Mouse (Mus musculus) heart, postnatal 4 days (tissue): ENCODE results near the gene Spg7. TPM values are rescaled to one million over a fixed set of nuclear protein-coding genes. Genes with fewer than 3 reads are reported as not detected.
"Not testable (repeated sequence)": the region's sequence is repeated elsewhere in the genome, so short reads cannot be mapped to it uniquely, and the experiment has no call there.

Source experiments
- DNase-seq: peaks from one replicate; pipeline ENCODE4 v3.0.0; 2021
- total RNA-seq, 2 experiments: library from RNA; stranded (reverse); gene quantifications; 2 replicates each; pipeline ENCODE4 v1.2.3; 2021

The Spg7 gene
- total RNA-seq: 10 to 100 TPM; 68.5 to 76.5 TPM

- DNase-seq: no peak
These were observed at the start of gene Spg7 for GRCm38 (mm10) chr8:123062721-123063120. Spg7 (plus strand) TSS chr8:123062942.

GRCm38 (mm10) chr8:123014429-123014828 lies 48.3 kb upstream of the Spg7 start:
- DNase-seq: no peak

- no peak for DNase-seq
These were observed 47.7 kb upstream of the Spg7 start for GRCm38 (mm10) chr8:123015074-123015473.

DNA sequence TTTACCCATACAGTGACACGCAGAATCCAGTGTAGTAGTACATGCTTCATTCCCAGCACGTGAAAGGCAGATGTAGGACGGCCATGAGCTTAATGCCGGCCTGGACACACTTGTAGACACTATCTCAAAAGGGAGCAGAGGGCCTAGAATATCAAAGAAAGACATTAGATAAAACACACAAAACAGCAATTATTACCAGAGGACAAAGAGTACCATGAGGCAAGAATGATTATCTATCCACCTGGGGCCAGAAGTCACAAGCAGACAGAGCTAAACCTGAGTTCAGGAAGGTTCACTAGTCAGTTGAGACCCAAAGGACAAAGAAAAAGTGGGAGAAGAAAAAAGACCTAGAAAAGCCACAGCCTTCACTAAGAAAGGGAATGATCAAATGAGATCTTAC lies 45.6 kb upstream of the Spg7 start:
- DNase-seq: no peak

GRCm38 (mm10) chr8:123018484-123019164 lies 44.1 kb upstream of the Spg7 start:
- no peak for DNase-seq

- DNase-seq: no peak
These were observed 42.7 kb upstream of the Spg7 start for GRCm38 (mm10) chr8:123020084-123020483.

GRCm38 (mm10) chr8:123020859-123021258 lies 41.9 kb upstream of the Spg7 start:
- DNase-seq: no peak

DNA sequence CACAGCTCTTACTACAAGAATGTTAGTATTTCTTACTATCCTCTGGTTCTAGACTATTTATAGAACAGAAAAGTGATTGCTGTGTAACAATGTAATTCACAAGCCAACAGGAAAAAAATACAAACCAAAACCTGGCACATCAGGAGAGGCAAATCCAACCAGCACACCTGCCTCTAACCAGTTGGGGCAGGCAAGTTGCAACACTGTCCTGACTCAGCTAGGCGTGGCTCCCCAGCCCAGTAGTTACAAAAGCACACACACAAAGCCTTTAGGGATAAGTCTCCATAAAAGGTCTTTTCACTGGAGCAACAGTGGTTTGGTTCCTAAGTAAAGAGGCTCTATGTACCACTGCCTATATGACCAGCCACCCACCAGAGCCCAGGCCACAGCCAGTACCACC lies 41.5 kb upstream of the Spg7 start:
- no peak for DNase-seq

DNA sequence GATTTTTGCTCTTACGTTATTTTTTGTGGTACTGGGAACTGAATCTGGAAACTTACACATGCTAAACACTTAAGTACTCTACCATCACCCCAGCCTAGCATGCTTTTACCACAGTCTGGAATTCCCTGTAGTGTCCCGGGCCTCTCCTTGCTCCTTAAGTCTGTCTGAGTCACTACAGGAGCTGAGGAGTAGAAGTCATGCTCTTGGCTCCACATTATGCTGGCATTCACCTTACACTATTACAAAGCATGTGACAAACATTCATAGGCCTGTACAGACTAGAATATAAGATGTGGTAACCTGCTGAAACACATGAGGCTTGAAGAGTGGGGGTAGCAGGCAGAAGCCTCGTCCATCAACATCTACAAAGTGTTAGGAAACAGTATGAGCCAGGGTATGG lies 40.0 kb upstream of the Spg7 start:
- DNase-seq: no peak

DNA sequence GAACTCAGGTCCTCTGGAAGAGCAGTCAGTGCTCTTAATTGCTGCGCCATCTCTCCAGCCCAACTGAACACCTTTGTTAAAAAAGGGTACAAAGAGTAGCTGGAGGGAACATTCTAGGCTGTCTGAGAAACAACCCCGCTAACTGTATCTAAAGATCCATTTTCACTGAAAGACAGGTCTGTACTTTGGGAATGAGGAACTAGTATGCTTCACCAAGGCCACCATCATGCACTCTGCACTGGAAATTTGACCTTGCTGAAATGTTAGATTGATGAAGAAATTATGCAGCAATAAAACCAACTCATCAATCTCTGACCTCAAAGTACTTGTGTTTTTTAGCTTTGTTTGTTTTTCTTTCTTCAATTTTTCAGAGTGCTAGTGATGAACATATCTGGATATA lies 38.5 kb upstream of the Spg7 start:
- DNase-seq: no peak

DNA sequence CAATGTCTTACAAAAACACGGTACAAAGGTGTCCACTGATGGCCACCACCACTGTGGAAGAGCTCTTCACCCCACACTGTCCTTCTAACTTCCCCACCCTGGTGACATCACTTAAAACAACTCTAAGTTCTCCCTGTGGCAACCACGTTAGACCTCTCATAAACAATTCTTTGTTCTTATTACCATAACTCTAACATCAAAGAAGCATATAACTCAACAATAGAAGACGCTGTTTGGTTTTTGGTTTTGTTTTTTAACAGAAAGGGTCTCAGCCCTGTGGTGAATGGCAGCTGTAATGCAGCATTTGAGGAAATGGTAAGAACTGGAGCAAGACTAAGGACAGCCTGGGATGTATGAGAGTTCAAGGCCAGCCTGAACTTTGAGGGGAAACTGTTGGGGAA lies 36.8 kb upstream of the Spg7 start:
- DNase-seq: no peak

GRCm38 (mm10) chr8:123027786-123028185 lies 35.0 kb upstream of the Spg7 start:
- no peak for DNase-seq

GRCm38 (mm10) chr8:123030091-123030490 lies 32.7 kb upstream of the Spg7 start:
- not testable (repeated sequence) for DNase-seq

DNA sequence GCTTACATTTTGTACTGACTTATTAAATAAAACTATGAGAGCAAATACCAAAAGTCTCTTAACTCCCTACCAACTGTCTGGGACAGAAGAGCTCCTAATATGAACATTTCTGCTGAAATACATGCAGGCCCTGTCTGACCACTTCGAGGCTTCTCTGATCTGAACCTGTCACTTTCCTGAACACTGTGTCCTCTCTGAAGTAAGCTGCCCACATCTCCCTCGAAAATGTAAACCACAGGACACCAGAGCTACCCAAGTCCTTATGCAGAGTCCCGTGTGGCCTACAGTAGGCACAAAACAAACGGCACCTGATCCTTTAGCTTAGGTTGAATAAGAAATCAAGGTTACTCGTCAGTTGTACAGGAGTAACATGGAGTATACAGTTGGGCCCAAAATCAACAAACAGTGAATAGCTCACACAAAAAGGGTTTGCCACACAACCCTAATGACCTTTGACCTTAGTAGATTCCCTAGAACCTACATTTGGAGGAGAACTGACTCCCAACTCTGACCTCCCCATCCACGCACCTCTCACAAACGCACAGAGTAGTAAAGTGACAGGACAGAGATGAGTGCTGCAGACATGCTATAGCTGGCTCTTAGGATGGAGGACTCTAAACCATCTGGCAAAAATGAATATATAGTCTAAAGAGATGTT lies 31.3 kb upstream of the Spg7 start:
- DNase-seq: no peak

- DNase-seq: no peak
These were observed 30.0 kb upstream of the Spg7 start for GRCm38 (mm10) chr8:123032730-123033129.

DNA sequence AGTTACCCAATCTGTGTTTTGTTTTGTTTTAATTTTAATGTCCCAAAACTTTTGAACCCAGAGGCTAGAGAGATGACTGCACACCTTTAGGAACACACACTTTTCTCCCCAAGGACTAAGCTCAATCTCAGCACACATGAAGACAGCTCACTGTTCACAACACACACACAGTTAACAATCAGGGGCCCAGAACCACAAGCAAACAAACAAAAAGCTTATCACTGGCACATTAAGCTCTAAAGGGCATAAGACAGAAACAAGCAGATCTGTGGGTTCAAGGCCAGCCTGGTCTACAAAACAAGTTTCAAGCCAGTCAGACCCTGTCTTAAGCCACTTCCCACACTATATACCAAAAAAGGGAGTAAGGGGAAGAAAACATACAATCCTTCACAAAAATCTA lies 29.3 kb upstream of the Spg7 start:
- DNase-seq: no peak

DNA sequence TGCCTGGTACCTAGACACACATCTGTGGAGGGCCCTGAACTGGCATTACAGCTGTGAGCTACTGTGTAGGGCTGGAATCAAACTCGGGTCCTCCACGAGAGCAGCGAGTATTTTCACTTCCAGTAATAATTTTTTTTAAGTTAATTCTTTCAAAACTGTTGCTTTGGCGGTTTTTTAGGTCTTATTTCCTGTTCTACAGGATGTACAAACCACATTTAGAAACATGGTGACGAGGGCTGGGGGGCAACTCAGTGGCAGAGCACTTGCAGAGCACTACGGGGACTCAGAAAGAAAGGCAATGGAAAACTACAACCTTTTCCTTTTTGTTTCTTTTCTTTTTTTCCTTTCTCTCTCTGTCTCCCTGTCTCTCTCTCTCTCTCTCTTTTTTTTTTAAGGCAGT lies 28.6 kb upstream of the Spg7 start:
- DNase-seq: no peak

GRCm38 (mm10) chr8:123036956-123037355 lies 25.8 kb upstream of the Spg7 start:
- DNase-seq: peak; percentile 17

DNA sequence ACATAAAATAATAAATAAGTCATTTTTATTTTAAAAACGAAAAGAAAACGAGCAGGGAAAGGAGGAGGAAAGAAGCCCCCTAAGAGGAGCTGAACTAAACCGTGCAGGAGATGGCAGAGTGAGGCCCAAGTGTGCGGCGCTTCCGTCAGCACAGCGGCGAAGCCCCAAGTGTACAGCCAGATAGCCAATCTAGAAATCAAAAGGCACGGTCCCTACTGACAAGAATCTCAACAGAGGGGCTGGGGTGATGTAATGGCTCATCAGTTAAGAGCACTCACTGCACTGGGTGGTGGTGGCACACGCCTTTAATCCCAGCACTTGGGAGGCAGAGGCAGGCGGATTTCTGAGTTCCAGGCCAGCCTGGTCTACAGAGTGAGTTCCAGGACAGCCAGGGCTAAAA lies 25.3 kb upstream of the Spg7 start:
- no peak for DNase-seq

GRCm38 (mm10) chr8:123038351-123038750 lies 24.4 kb upstream of the Spg7 start:
- DNase-seq: no peak

DNA sequence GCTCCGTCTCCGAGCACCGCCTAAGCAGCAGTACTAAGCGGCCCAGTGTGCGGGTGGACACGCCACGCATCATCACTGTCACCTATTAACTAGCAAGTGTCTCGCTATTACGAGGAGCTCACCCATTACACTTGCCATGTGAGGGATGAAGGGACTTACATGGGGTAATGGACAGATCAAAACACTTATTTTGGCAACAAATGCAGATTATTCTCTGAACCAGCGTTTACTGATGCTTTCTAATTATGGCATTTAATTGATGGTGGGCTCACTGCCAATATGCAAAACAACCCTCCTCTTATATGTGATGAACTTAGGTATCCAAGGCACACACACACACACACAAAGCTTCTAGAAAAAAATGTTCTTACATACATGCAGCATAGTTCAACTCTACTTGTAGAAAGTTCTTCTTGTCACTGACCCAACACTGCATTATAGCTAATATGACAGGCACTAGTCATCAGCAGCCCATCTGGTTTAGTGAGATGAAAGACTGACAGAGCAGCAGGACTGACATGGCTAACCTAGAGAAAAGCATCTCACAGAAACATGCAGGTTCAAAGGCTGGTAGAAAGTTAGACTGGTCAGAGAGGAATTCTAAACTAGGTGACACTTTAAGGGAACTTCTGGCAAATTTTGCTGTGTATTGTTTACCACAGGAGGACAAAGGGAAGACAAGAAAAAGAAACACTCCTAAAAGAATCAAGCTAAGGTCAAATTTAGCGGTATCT lies 23.2 kb upstream of the Spg7 start:
- no peak for DNase-seq

DNA sequence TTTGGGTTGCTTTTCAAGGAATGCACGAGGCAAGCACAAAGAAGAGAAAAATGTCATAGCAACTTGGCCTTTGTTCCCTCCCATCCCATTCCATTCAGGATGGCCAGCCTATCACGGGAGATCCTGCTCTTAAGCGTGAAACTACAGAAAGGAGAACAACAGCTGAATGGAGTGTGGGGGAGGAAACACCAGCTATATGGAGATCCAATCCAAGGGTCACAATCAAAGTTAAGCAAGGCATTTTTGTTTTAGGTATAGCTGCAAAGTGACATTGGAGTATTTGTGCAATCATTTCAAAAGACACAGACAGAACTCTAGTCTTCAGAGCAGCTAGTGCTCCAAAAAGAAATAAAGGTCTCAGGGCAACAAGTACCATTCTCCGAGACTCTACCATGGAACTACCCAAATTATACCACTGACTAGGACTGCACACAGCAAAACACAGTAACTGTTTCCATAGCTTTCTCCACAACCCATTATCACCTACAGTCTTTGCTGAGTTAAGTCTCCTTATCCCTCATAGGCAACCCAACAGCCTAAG lies 22.6 kb upstream of the Spg7 start:
- DNase-seq: peak; percentile 19

DNA sequence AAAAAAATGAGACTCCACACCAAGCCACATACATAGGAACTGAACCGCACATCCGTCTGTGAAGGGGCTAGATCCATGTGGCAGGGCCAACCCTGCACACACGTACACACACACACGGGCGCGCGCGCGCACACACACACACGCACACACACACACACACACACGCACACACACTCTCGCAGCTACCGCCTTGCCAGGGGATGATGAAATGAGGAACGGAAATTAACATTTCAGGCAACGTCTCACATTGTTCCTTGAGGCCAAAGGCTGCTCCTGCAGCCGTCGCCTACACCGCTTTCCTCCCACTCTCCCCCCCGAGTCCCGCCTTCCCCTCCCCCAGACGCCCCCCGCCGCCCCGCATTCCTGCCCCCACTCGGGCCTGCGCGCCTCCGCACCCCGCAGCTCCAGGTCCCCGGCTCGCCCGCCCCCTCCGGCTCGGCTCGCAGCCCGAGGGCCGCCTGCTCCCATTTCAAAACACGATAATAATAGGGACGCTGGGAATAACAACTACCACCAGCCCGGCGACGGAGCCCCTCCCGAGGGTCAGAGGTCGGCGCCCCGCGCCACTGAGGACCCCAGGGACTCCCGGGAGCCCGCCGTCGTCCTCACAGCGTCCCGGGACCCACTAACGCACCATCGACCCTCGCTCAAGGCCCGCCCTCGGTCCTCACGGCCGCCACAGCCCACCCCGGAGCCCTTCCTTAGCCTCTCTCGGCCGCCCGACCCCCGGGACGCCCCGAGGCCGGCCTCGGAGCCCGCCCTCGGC lies 21.6 kb upstream of the Spg7 start:
- DNase-seq: peak; percentile 62
